Mouse (Mus musculus) ES-Bruce4 (cell line): ENCODE results near the gene Rhbdd2. TPM values are rescaled to one million over a fixed set of nuclear protein-coding genes. Genes with fewer than 3 reads are reported as not detected.

Source experiments
- H3K27ac ChIP-seq: 2 replicates; pipeline ENCODE4 v1.5.1; 2012; ENCODE audit warnings: low read length, inconsistent platforms; ENCODE audit not compliant: insufficient read depth
- H3K27me3 ChIP-seq: 2 replicates; pipeline ENCODE4 v1.6.1; 2012; ENCODE audit warnings: mild to moderate bottlenecking, low read length, inconsistent platforms; ENCODE audit not compliant: control insufficient read depth, poor library complexity, insufficient read depth, severe bottlenecking
- H3K36me3 ChIP-seq: 2 replicates; pipeline ENCODE4 v1.6.1; 2012; ENCODE audit warnings: inconsistent platforms, mild to moderate bottlenecking, low read length, moderate library complexity; ENCODE audit not compliant: control insufficient read depth, poor library complexity, insufficient read depth, severe bottlenecking
- H3K4me1 ChIP-seq: one replicate; pipeline ENCODE4 v1.8.1; 2011; ENCODE audit warnings: low read length; ENCODE audit not compliant: control insufficient read depth, insufficient read depth
- H3K4me3 ChIP-seq: 2 replicates; pipeline ENCODE4 v1.5.1; 2011; ENCODE audit warnings: low read depth, mild to moderate bottlenecking, low read length
- H3K9ac ChIP-seq: 2 replicates; pipeline ENCODE4 v1.6.1; 2012; ENCODE audit warnings: low read depth, mild to moderate bottlenecking, inconsistent platforms; ENCODE audit not compliant: poor library complexity, severe bottlenecking
- H3K9me3 ChIP-seq: replicated peaks from 2 replicates; pipeline ENCODE4 v1.6.1; 2012; ENCODE audit warnings: mild to moderate bottlenecking, low read length, inconsistent platforms; ENCODE audit not compliant: control insufficient read depth, poor library complexity, insufficient read depth, severe bottlenecking
- CTCF ChIP-seq: IDR thresholded peaks from one replicate; pipeline ENCODE4 v1.8.1; 2011; ENCODE audit warnings: low read depth, low read length
- EP300 ChIP-seq: IDR thresholded peaks from 2 replicates; pipeline ENCODE4 v1.6.1; 2011; ENCODE audit warnings: low read depth, low read length; ENCODE audit not compliant: insufficient read depth
- POLR2A ChIP-seq: IDR thresholded peaks from one replicate; pipeline ENCODE4 v1.8.1; 2011; ENCODE audit warnings: low read length; ENCODE audit not compliant: insufficient read depth
- polyA plus RNA-seq: library from polyadenylated mRNA; stranded (reverse); fragments of >200 nt; gene quantifications from 2 replicates; pipeline ENCODE4 v1.2.4, GENCODE M21; 2011; ENCODE audit warnings: low read depth; ENCODE audit not compliant: missing spikeins, insufficient read depth, insufficient read length

The Rhbdd2 gene
- polyA plus RNA-seq, 1 experiment: 30.6 TPM

DNA sequence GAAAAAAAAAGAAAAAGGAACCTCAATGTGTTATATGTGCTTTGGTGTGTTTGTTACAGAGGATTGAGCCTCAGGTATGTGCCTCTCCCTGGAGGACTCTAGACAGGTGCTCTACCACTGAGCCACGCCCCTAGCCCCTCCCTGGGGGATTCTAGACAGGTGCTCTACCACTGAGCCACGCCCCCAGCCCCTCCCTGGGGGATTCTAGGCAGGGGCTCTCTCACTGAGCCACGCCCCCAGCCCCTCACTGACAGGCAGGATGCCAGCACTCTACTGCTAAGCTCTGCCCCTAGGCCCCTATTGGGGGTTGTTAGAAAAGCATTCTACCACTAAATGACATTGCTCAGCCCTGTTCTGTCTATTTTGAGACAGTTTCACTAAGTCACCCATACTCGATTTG is 40.1 kb downstream of the Rhbdd2 start:
- Histone ChIP-seq H3K4me1 (peaks cover 4% of the 10 kb centered on the region), H3K9me3 (no peaks in the 10 kb centered on the region), H3K4me3 (no peak overlapping the region), H3K9ac (no peak overlapping the region), H3K27me3 (no peaks in the 10 kb centered on the region), H3K36me3 (no peaks in the 10 kb centered on the region), H3K27ac (no peak overlapping the region)
- TF ChIP-seq EP300 (no peak), CTCF (no peak), POLR2A (no peak)

DNA sequence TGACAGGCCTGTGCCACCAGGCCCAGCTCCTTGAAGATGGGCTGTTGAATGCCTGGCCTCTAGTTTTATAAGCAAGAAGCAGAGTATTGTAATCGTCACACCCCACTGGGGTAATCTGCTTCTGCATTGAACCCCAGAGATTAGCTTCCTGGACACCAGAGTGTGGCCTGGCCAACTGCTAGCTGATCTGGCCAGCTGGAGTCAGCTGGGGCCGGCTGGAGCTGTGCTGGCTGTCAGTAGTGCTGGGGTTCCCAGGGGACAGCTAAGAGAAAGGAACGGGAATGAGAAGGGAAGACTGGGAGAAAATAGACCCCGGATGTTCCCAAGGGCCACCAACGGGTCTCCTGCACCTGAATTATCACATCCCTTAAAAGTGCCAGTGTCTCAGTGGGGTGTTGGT is 40.6 kb downstream of the Rhbdd2 start:
- Histone ChIP-seq H3K9me3 (no peaks in the 10 kb centered on the region), H3K27ac (no peak overlapping the region), H3K9ac (no peak overlapping the region), H3K4me1 (peaks cover 4% of the 10 kb centered on the region), H3K4me3 (no peak overlapping the region), H3K36me3 (no peaks in the 10 kb centered on the region), H3K27me3 (no peaks in the 10 kb centered on the region)
- no peak for TF ChIP-seq EP300
- no peak for TF ChIP-seq CTCF

DNA sequence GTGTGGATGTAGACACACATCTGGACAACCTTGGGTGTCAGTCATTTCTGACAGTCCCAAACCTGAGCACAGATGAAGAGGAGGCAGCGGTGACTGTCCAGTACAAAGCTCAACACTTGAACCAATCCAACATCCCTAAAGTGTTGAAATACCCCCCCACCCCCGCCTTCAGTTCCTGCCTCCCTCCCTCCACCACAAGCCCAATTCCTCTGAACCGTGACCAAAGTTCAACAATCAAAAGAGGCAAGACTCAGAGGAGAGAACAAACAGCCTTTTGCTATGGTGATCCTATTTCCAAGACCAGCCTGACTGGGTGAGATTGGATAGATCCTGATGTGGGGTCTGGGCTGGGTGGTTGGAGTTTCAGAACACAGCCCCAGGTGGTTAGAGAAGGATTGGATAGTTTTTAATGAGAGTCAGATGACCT is 41.9 kb downstream of the Rhbdd2 start:
- H3K36me3 ChIP-seq: no peaks in the 10 kb centered on the region
- no peak overlapping the region for H3K4me3 ChIP-seq
- H3K27me3 ChIP-seq: no peaks in the 10 kb centered on the region
- peak overlapping the region; percentile 29 for H3K27ac ChIP-seq
- peaks cover 4% of the 10 kb centered on the region for H3K4me1 ChIP-seq
- H3K9me3 ChIP-seq: no peaks in the 10 kb centered on the region
- TF ChIP-seq CTCF (no peak), EP300 (no peak), POLR2A (no peak)
- no peak overlapping the region for H3K9ac ChIP-seq

DNA sequence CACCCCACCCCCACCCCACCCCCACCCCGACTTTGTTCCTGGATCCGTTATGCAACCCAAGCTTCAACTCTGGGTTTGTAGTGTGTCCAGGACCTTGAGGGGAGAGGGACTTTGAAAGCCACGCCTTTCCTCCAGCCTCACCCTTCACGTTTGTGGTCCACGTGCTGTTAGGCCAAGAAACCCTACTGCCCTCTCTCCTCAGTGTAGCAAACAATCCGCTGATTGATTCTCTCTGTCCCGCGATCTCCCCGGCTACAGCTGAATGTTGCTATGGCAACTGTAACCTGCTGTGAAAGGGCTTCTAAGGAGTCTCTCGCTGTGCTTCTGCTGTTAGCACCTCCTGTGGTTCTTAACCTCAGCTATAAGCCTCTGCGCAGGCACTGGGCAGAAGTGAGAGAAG is 42.4 kb downstream of the Rhbdd2 start:
- Histone ChIP-seq H3K9ac (no peak overlapping the region), H3K36me3 (no peaks in the 10 kb centered on the region)

DNA sequence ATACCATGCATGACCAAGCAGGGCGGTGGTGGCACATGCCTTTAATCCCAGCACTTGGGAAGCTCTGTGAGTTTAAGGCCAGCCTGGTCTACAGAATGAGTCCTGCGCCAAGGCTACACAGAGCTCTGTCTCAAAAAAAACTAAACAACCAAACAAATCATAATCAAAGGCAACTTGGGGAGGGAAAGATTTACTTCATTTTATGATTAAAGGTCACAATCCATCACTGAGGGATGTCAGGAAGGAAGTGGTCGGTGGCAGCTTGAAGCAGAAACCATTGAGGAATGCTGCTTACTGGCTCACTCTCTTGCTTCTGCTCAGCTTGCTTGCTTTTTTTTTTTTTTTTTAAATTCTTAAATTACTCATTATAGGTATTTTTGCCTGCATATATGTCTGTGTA is 44.3 kb downstream of the Rhbdd2 start:
- H3K4me3 ChIP-seq: no peak overlapping the region
- H3K27me3 ChIP-seq: no peaks in the 10 kb centered on the region
- H3K9me3 ChIP-seq: peaks cover under 1% of the 10 kb centered on the region; the same call in 1 of the 2 replicates
- no peak for TF ChIP-seq CTCF
- TF ChIP-seq EP300: no peak
- no peak for TF ChIP-seq POLR2A
- no peak overlapping the region for H3K27ac ChIP-seq
- H3K9ac ChIP-seq: no peak overlapping the region
- peaks cover 4% of the 10 kb centered on the region for H3K4me1 ChIP-seq
- no peaks in the 10 kb centered on the region for H3K36me3 ChIP-seq

More for the DNA sequence above, 42.4 kb downstream of the Rhbdd2 start:
- Histone ChIP-seq H3K9me3 (no peaks in the 10 kb centered on the region), H3K4me3 (no peak overlapping the region), H3K27me3 (no peaks in the 10 kb centered on the region), H3K4me1 (peaks cover 4% of the 10 kb centered on the region), H3K27ac (0 out of 2 replicates have a peak overlapping the region, but pooled peaks have one; percentile 10)
- peak; percentile 65; the same call in 1 of the 2 replicates for TF ChIP-seq EP300
- no peak for TF ChIP-seq POLR2A

DNA sequence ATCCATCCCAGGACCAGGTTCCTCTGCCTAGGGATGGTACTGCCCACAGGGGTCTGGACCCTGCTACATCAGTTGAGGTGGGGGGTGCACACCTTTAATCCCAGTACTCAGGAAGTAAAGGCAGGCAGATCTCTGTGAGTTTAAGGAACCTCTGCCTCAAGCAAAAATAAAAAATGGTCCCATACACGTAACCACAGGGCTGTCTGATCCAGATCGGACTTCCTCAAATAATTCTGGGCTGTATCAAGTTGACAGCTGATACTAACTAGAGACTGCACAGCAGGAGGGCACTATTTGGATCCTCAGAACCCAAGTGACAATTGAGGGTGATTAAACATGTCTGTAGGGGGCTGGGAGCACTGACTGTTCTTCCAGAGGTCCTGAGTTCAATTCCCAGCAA is 44.8 kb downstream of the Rhbdd2 start:
- H3K9me3 ChIP-seq: peaks cover 2% of the 10 kb centered on the region; the same call in 1 of the 2 replicates
- no peaks in the 10 kb centered on the region for H3K27me3 ChIP-seq
- H3K27ac ChIP-seq: no peak overlapping the region
- H3K4me1 ChIP-seq: peaks cover 4% of the 10 kb centered on the region
- no peak overlapping the region for H3K9ac ChIP-seq
- H3K36me3 ChIP-seq: no peaks in the 10 kb centered on the region
- no peak overlapping the region for H3K4me3 ChIP-seq
- TF ChIP-seq CTCF: no peak
- no peak for TF ChIP-seq POLR2A
- TF ChIP-seq EP300: no peak
